Mouse (Mus musculus) thymus, adult 18-20 months (tissue): ENCODE measurements around the gene Tmem109.

Experiments
- DNase-seq, 2 experiments: peaks; one replicate each; pipeline ENCODE4 v3.0.0; 2022; ENCODE audit warnings: mixed read lengths in 2 of 2

The Tmem109 gene

DNA sequence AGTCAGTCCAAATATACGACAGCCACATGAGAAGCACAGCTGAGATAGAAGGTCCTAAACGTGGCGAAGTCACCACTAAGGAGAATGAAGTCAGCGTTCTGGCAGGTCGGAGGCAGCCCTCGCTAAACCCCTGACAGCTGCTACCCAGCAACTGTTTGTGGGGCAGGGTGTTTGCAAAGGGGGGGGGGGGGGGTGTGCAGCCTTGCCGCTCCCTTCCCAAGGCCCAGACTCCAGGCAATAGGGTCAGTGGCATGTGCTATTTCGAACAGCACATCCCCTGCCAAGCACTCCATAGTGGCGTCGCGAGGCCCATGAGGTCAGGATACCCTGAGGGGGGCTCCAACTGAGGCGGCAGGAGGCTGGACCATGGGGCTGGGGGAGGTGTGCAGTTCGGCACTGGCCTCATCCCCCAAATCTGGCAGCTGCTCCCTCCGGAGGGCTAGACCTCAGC is 801 bp downstream of the Tmem109 start:
- DNase-seq = no peak

GRCm38 (mm10) chr19:10880085-10880974 is 1.5 kb downstream of the Tmem109 start:
- DNase-seq = peak; percentile 32 to 40

GRCm38 (mm10) chr19:10878201-10878837 is 3.5 kb downstream of the Tmem109 start:
- no peak for DNase-seq

GRCm38 (mm10) chr19:10871328-10871961 is 10.4 kb downstream of the Tmem109 start:
- DNase-seq = no peak

DNA sequence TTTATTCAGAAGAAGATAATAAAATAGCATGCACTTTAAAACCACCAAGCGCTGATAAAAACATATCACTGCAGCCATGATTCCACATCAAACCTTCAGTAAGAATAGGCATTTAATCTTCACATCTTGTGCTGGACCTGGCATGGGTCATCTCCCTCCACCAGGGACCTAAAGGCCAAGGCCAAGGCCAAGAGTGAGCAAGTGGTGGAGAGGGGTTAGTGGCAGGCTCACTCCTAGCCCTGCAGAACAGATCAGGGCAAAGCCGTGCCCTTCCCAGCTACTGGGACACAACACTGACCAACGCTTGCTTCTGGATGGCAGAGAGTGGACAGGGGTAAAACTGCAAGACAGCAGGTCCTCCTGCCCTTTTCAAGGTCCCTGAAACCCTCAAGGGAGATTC is 11.1 kb downstream of the Tmem109 start:
- no peak for DNase-seq

DNA sequence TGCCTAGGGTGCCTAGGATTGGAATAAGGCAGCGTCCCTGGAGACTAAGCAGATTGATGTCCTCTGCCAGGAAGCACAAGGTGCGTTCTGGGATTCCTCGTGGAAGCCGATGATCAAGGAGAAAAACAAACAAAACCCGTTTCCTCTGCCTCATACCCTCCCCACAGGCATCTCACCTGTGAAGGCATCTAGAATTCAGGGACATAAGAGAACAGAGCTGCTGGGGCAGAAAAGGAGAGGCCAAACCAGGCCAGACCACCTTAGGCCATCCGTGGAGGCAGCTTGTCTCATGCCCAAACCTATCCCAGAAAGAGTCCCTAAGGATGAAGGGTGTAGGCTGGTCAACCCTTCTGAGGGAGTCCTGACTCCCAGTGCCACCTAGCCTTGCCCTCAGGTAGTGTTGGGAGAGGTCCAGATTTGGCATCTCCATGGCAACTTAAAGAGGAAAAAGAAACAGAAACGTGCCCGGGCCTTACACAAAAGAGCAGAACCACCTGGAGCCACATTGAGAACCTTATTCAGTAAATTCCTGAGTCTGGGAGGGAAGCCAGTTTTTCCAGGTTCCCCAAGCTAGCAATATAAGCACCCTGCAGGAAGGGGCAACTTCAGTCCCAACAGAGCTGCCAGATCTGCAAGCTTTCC is 11.8 kb downstream of the Tmem109 start, which contains the start of gene Tmem132a:
Tmem132a (minus strand) TSS at position 55 of the 642 bp plus-strand sequence.
- DNase-seq = no peak

- DNase-seq = peak in 1 of 2 experiments; percentile 21
These were observed 12.4 kb downstream of the Tmem109 start for GRCm38 (mm10) chr19:10869241-10869885.

- DNase-seq = no peak
These were observed 13.1 kb downstream of the Tmem109 start for GRCm38 (mm10) chr19:10868623-10869141.

- no peak for DNase-seq
These were observed 13.7 kb downstream of the Tmem109 start for GRCm38 (mm10) chr19:10867946-10868622.

DNA sequence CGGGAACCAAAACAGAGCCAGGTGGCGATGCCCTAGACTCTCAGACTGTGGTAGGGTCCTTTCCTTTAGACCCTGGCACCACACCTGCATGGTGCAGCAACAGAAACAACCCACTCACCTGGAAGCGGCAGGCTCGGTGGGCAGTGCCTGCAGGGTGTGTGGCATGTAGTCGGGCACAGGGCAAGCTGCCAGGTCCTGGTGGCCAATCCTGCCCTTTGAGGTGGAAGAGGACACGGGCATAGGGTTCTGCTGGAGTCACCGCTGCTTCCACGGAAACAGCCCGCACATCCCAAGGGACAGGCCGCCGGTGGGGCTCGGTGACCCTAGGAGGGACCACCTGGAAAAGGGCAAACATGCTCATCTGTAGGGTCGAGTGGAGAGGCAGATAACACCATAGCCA is 15.4 kb downstream of the Tmem109 start:
- no peak for DNase-seq

DNA sequence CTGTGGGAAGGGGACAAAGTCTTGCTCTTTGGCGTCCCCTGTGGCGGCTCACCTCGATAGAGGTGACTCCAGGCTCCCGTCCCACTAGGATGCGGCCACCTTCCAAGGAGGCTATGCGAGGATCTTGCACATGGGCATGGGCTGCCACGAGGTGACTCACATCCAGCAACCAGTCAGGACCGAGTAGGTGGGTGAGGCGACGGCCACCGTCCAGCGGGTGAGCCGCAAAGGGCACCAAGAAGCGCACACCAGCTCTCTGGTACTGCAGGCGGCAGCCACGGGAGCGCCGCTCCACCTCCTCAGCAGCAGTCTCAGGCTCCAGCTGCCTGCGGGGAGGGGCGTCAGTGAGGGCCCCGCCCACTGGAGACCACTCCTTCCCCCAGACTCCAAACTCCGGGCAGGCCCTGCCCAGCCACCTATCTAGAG is 21.7 kb downstream of the Tmem109 start:
- no peak for DNase-seq

DNA sequence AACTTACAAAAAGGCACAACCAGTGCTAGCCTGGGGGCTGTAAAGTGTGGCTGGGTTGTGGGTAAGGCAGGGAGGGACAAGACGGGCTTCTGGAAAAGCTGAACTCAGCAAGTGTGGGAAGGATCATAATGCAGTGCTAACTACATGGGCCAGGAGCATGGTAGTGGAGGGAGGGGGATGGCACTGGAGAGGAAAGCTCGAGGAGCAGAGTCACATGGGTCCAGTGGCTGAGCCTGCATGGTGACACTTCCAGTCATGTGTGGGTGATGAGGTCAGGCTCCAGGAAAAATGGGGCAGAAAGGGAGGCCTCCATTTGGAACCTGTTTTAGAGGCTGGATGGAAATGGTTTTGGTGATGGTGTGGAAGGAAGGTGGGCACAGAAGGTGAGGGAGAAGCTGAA is 25.3 kb downstream of the Tmem109 start:
- no peak for DNase-seq

DNA sequence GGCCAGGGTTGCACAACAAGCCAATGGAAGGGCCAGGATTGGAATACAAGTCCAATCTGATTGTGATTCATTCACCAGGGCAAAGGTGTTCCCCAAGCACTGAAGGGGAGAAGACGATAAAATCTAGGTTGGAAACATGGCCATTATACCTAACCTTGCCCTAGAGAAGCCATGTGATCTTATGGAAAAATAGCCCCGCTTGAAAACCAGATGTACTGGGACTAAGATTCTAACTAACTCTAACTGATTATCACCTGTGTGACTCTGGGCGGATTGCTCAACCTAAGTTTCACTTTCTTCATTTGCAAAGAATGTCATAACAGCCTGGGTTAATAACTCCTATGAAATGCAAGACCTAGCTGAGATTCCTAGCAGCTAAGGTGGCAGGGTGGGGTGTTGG is 26.4 kb downstream of the Tmem109 start:
- no peak for DNase-seq

DNA sequence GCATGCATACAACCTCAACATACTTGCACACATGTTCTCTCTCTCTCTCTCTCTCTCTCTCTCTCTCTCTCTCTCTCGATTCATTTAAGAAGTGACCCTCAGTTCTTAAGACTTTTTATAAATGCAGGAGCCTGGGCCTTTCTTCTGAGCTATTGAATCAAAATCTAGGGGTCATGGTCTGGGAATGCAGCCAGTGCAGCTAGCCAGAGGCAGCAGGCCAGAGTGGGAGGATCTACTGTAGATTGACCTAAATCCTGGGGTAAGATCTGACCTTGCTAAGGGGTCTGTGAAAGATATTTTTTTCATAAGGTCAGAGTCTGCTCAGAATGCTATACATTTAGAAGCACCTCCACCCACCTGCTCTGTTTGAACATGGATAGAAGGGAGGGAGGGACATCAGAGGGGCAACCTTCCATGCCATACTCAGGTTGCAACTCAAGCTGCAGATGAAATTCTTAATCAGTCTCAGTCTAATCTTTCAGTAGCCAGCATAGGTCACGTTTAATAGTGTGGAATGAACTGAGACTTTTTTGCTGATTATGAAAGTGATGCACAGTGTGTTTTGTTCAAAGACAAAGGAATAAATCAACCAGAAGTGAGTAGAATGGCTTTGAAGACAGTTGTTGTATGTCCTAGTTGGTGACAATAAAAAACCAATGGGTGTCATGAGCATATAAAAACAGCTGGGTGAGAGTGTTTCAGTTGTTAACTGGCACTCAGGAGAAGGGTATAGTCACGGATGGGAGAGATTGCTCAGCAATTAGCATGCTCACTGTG is 34.3 kb downstream of the Tmem109 start:
- no peak for DNase-seq

DNA sequence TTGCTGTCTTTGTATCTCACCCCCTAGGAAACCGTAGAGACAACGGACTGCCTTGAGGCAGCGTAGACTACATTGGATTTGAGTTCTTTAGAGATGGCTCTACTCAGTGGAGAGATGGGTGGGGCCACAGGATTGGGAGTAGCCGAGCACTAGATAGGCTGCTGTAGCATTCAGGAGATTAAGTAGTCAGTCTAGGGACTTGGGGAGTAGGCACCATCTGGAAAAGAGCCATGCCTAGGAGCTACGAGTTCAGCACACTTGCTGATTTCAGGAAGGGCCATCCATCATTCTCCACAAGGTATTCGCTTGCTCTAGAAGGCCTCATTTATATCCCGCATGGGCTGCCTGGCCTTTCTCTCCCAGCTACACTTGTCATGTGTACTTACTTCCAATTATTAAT is 35.7 kb downstream of the Tmem109 start:
- no peak for DNase-seq

- DNase-seq = no peak
These were observed 36.3 kb downstream of the Tmem109 start for GRCm38 (mm10) chr19:10845454-10845853.

DNA sequence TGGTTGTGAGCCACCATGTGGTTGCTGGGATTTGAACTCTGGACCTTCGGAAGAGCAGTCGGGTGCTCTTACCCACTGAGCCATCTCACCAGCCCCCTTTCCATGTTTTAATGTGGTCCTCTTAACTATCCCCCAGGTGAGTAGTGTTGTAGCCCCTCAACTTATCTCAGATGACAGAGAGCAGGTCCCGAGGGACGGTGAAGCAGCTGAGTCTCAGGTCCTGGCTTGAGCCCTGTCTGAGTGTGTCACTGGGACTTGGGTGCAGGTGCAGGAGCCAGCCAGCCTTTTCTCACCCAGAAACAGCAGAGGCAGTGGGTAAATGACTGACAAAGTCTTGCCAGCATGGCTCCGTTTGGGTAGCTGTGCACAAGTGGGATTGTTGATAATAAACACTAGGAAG is 37.6 kb downstream of the Tmem109 start:
- no peak for DNase-seq

DNA sequence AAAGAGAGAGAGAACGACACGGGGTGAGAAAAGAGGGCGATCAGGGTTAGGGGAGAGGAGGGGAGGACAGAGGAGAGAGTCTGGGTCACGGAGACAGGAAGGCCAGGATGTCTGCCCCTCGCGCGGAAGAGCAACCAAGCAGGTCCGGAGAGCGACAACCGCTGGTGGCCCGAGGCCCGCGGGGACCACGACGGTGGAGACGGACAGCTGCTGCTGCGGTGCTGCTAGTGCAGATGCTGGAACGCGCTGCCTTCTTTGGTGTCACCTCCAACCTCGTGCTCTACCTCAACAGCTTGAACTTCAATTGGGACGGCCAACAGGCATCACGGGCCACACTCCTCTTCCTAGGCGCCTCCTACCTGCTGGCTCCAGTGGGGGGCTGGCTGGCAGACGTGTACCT is 38.9 kb downstream of the Tmem109 start:
- no peak for DNase-seq

GRCm38 (mm10) chr19:10841721-10842626 is 39.8 kb downstream of the Tmem109 start:
- DNase-seq = no peak
